Mouse (Mus musculus) gastrocnemius, postnatal 36 days (tissue): ENCODE results near the gene Ifih1. TPM values are rescaled to one million over a fixed set of nuclear protein-coding genes. Genes with fewer than 3 reads are reported as not detected.

Source experiments
- DNase-seq, 2 experiments: peaks; one replicate each; pipeline ENCODE4 v3.0.0; 2022
- intact Hi-C: fragments of 180-260 bp; cut with DNase I; formaldehyde crosslinking; loops from one replicate; pipeline ENCODE4 v1.15.1; 2025
- total RNA-seq, 2 experiments: library from RNA; stranded (reverse); gene quantifications; 2 replicates each; pipeline ENCODE4 v1.2.3; 2021

Ifih1 gene
- total RNA-seq, 2 experiments from 2014 or later, result 2.6 to 3.3 TPM

DNA sequence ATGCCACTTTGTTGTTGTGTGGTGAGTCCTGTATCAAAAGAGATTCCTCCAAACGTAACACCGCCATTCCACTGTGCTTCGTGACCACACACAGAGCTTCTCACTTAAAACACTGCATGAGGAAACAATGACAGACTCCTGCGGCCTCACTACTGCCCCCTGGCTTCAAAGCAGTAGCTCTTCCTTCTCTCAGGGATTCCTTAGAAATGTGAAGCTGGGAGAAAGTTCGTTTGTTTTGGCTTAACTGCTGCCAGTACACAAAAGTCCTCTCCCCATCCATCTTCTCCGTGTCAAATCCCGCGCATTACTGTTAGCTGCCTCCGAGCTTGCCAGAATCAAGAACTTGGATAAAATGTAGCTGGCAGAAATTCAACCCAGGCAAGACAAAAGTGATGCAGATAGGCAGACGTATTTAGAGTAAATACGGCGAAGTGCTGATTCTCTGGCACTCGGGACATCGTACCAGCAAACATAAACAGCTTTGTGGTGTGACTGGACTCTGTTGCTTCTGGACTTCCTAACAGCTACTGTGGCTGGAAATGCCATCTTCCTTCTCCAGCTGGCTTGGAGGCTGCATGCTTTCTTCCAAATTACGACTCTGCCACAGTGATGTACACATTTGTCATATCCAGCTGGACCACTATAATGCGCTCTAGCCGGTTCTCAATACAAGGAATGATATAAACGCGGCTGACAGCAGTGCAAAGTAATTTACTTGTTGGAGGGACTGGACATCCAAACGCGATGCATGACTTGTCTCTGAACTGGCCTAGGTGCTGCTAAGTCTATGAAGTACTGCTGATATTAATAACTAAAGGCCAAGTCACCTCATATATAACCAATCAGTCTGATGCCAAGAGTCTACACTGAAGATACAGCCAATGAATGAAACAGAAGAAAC lies 2.4 kb downstream of the Ifih1 start:
- peak in 1 of 2 experiments; percentile 43 for DNase-seq
- intact Hi-C loops, result no loop called here

DNA sequence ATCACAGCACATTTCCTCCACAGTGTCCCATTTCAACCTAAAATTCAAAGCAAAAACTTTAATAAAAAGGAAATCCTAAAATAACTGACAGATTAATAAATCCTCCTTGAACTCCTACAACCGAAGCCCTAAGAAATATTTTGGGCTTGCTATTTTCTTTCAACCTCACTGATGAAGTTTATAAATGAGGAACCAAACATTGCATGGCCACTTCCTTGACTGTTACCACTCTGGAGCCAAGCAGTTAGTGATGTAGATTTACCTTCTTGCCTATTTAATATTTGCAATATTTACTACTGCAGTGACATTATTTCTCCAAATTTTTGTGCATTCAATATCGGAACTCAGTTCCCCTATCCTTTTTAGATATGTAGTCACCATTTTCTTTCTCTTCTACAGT lies 6.2 kb downstream of the Ifih1 start:
- intact Hi-C loops, result loop anchor here (10.0 kb wide), 1 partner anchor 175 kb away; no protein-coding TSS in a partner anchor
- DNase-seq, result no peak

DNA sequence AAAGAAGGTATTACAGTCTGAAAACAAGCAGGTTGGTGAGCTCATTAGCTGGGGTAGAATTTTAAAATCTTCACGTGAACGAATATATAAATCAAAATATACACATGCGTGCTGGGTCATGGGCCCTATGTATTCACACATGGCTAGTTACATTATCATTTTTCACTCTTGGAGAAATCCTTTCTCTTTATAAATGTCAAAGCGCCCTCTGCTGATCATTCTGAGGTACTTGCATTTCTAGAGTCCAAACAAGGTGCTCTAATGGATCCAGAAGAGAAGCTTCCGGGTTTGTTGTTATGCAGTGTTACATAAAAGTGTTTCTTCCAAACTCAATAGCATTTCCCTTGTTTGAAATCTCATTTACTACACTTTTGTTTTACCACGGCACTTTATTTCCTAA lies 15.6 kb downstream of the Ifih1 start:
- intact Hi-C loops, result loop anchor here (10.0 kb wide), 1 partner anchor 166 kb away; no protein-coding TSS in a partner anchor
- DNase-seq, result no peak

DNA sequence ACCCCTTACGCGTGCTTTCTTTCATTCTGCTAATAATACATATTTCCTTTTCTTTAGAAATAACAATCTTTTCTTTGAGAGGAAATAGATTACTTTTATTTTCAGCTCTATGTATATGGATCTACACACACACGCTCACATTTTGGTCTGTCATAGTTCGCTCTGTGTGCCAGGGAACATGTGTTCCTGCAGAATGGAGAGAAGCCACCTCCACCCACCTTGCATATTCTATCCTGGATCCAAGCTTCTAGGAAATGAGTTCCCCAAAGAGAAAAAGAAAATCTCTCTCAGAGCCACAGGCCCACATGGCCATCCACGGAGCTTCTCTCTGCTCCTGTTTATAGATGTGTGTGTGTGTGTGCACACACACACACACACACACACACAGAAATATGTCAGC lies 17.7 kb downstream of the Ifih1 start:
- intact Hi-C loops, result no loop called here
- no peak for DNase-seq

DNA sequence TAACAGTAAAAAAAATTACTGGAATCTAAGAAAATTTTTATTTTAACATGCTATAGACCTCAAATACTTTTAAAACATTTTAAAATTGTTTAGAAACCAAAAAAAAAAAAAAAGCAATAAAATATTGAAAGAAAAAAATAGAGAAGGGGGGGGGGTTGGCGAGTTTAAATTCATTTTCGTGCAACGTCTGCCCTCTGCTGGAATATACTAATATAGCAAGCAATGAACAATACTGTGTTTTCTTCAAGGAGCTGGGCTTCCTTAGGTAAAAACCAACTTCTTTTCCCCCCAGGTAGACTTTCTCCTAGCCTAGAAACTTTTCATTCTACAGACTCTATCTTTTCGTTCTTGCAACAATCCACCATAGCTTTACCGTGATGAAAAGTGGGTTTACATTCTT lies 18.3 kb downstream of the Ifih1 start:
- no peak for DNase-seq
- intact Hi-C loops, result no loop called here

DNA sequence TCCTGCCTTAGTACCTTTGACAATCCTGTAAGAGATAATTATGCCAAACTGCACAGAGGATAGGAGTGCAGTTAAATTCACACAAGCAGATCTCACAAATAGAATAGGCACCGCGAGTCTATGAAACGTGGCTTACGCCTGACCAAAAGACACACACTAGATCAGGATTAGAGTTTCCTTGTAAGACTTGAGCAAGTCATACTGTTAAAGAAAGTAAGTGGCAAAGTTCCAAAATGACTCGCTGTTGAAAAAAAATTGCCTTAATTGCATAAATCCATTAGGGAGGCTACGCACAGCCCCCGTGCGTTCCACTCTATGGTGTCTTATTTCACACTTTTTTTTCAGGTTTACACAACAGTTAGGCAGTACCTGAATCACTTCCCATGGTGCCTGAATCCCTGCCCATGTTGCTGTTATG lies 23.0 kb downstream of the Ifih1 start:
- intact Hi-C loops, result no loop called here
- DNase-seq, result no peak

DNA sequence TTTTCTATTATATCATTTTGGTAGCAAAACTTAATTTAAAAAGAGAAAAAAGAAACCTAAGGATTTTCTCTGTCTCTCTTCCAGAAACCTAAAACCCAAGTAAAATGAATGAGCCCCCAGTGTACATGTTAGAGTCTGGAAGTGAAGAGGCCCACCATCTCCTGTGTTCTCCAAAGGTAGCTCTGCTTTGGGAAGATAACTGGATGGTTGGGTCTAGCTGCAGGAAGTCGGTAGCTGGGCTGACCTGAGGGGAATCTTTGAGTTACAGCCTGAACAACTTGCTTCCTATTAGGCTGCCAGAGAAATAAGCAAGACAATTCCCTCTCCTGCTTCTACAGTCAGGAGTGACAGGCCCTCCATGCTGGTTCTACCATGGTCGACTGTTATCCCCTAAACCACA lies 26.4 kb downstream of the Ifih1 start:
- no peak for DNase-seq
- intact Hi-C loops, result no loop called here

DNA sequence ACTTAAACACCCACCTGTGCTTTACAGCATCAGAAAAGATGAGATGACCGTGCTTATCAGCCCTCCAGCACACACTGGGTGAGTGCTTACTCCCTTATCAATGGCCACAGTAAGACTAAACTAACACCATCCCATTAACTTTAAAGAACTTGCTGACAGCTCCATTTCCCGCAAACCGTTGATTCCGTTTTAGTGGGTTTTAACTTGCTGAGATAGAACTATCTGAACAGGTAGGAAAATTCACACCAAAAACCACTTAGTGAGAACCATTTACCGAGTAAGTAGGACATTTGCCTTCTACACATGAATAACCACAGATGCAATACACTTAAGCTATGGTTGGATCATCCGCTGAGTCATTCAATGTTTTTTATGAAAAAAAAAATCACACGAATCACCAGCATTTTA lies 27.1 kb downstream of the Ifih1 start:
- intact Hi-C loops, result no loop called here
- no peak for DNase-seq

DNA sequence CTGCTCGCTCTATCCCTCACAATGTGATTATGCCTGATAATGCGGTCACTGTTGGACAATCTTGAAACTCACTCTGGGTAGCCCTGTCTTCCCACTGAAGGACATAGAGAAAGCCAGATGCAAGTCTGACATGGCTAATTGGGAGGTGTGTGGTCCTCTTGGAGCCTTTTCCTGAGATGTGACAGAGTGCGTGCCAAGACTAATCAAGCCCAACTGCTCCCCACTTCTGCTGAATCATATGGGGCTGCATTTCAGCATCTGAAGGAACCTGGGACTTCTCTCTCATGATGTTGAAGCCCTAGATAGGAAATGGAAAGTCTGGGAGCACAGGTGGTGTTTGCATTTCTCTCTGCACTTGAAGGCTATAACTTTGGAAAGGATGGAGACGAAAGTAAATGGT lies 32.9 kb downstream of the Ifih1 start:
- intact Hi-C loops, result no loop called here
- DNase-seq, result no peak

DNA sequence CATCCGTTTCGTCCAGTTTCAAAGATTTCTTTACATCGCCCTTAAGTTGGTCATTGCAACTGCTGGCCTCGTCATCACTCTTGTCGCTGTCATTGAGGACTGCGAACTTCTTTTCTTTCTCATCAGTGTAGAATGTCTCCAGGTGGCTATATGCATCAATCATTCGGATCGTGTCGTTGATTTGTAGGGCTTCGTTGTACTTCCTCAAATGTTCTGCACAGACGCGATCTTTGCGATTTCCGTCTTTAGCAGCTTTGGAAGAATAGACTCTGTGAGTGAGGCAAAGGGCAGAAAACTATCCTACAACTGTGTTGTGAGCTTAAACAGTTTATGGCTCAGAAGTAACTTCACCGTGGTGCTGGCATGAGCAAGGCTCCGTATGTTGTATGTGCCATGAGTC lies 39.9 kb downstream of the Ifih1 start:
- DNase-seq, result no peak
- intact Hi-C loops, result no loop called here

DNA sequence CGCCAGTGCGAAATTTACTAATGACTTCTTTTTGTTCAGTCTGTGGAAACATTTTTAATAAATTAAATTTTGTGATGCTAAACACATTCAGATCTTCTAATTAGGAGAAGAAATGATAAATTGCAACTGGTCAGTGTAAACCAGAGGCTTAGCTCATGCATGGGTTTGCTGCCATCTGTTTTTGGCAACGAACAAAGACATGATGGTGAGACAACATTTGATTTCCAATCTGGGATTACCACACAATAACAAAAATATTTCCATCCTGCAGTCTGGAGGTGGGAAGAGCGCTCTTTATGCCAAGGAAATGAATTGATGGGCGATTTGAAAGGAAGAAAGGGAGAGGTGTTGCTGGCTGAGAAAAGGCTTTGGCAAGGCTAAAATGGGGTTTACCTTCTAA lies 42.5 kb downstream of the Ifih1 start:
- DNase-seq, result peak in 1 of 2 experiments; percentile 6

DNA sequence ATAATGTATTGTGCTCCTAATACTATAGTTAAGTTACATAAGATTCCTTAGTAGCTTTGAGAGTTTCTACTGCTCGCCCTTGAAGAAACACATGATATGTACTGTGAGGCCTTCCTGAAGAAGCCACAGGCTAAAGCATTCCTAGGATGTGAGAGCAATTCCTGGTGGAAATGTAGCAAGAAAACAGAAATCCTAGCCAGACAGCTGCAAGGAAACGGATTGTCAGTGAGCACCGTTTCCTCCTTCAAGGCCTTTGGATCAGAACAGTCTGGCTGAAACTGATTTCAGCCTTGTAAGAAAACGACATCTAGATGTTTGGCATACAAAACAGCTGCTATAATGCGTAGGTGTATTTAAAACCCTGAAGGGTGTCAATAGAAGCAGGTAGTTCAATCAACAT lies 49.5 kb downstream of the Ifih1 start:
- intact Hi-C loops, result no loop called here
- no peak for DNase-seq

More for the DNA sequence above, 42.5 kb downstream of the Ifih1 start:
- intact Hi-C loops, result loop anchor here (5.0 kb wide), 1 partner anchor 541 kb away; no protein-coding TSS in a partner anchor

DNA sequence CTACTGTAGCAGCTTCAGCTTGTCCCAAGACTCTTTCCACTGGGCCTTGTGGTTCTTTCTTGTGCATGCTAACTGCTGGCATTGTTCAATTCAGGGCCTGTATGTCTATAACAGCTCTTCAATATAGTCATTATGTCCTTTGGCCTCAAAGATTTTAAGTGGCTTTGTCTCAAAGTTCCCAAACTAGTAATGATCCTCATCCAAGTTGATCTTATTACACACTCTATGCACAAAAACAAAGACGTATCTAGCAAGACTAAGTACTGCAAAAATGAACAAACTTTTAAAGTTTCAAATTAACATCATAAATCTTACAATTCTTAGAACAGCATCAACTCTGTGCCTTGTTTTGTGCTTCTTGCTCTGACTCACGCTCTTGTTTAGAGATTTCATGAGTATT lies 51.6 kb downstream of the Ifih1 start:
- intact Hi-C loops, result no loop called here
- no peak for DNase-seq

DNA sequence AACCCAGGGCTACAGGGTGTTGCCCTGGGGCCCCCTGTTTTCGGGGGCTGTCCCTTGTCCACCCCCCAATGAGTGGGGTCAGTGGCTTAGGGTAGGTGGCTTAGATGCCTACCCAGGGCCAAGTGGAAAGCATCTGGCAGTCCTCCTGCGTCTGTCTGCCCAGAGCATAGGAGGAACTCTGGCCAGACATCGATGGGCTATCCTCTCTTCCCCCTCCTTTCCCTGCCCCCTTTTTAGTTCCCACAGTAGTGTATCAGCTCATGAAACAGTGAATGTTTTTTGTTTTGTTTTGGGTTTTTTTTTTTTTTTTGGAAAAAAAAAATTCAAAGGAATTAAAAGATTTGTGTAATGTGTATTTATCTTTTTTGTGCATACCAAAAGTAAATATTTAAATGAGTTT lies 54.5 kb downstream of the Ifih1 start:
- DNase-seq, result no peak
- intact Hi-C loops, result no loop called here

DNA sequence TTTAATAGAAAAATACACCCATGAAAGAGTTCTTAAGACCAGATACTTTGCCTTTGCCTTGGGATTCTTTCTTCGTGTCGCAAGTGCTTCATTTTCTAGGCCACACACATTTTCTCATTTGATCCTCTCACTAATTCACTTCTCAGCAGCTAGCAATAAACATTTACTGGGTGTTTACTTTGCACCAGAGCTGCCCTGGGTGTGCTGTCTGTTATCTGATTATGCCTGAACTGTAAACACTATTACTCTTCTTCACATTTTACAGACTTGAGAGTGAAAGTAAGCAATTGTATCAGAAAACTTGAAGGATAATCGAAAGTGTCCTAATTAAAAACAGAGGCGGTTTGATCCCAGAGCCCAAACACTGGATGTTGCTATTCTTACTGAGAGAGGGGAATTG lies 56.7 kb downstream of the Ifih1 start:
- intact Hi-C loops, result no loop called here
- DNase-seq, result no peak

DNA sequence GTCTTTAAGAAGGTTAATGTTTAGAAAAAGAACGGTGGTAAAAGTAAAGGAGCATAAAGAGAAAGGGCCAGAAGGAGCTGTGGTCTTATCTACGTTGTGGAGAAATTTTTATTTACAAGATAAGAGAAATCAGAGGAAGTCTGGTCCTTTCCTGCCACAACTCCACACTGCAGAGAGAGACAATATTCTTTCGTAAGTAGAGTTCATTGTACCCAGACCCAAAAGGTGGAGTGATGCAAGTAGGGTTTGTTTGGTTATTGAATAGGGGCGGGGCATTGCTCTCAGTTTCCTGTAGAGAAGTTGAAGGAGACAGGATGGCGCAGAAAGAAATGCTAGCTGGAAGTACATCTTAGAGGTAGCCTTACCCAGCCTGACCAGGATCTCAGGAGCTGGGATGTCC lies 60.3 kb downstream of the Ifih1 start:
- intact Hi-C loops, result no loop called here
- DNase-seq, result no peak

DNA sequence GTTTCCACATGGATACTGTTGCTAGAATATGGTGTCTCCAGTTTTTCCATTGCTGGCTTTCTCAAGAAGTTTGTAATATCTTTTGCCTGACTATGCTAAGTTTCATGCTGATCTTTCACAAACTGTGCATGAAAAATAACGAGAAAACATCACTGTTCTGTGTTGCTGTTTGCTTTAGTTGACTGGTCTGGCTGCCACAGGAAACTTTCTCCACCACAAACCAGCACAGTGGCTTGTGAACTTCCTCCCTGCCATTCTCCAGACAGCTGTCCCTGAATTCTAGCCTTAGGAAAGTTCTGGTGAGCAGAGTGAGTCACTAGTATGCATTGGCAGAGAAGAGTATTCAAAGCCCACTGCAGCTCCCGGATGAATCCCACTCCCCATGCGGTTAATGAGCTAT lies 71.1 kb downstream of the Ifih1 start:
- intact Hi-C loops, result no loop called here
- no peak for DNase-seq

DNA sequence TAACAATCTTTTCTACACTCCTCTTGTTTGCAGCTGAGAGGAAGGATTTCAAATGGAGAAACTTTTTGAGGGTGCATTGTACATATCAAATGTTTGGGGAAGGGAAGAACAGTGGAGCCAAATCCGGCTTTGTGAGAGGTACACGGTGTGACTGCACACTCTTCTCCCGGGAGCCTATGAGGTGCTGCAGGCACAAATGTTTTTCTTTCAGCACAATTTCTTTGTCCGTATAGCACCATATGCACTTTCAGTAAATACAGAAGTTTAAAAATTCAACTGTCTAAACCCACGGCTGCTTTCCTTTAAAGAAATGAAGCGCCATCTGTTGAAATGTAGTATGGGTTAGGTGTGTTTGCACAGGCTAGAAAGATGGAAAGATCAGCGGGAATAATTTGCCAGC lies 71.8 kb downstream of the Ifih1 start:
- DNase-seq, result no peak
- intact Hi-C loops, result no loop called here

DNA sequence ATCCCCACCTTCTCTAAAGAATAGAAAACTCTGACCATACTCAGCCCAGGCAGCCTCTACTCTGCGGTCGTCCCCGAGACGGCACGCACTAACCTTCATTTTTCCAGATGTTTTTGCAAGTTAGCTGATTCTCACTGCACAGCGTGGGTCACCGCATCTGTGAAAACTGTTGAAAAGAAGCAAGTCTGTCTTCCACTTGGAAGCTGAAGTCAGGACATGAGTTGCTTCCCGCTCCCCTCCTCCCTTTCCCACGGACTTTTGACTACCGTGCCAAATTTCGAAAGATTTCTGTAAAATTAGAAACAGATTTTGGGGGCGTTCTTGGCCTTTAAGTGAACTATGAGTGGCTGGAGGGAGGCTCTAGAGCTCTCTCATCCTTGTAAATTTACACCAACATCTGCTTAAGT lies 72.3 kb downstream of the Ifih1 start, which contains the start of gene Fap:
Fap (minus strand) TSS at position 323 of the 407 bp plus-strand sequence.
- peak; percentile 33 to 42 for DNase-seq
- intact Hi-C loops, result no loop called here

DNA sequence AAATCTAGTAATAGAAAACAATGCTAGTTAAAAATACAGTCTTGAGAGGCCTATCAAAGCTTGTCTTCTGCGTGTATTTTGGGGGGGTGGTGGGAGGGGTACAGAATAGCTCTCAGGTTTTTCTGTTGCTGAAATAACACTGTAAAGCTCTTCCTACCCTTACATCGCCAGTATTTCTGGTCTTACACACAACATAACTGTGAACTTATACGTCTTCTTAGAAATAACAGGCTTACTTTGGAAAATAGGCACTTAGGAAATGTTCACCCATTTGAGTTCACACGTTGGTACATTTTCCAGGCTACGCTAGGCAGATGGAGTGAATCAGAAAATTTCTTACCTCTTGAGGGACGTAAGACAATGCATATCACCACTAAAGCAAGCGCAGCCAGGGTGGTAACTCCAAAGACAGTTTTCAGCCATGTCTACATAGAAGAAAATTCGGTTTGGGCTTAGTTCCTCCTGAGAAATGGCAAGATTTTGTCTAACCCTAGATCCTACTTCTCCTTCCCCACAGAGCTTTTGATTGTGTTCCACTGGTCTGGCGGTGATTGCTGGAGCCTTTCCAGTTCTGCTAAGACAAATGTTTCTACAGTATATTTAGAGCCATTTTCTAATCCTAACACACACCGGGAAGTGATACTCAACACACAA lies 72.8 kb downstream of the Ifih1 start:
- intact Hi-C loops, result no loop called here
- DNase-seq, result no peak

DNA sequence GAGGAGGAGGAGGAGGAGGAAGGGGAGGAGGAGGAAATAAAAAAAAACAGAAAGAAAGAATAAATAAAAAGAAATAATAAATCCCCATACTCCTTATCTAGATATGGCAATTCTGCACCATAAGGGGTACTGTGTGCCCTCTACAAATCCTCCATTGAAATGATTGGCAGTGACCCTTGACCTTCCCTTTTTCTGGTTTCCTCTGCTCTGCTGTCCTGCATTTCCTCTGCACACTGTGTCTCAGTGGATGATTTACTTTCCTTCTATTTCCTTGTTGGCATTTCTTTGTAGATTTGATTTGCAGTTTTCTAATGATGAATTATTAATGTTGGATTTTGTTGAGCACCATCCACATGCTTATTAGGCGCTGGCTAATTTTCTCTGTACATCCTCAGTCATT lies 81.4 kb downstream of the Ifih1 start:
- intact Hi-C loops, result no loop called here
- no peak for DNase-seq
